9 mouse cellular contexts compared by ENCODE assay signal in genomic region chr5:30154013-30154412, GRCm38 (mm10). TPM values are rescaled to one million over a fixed set of nuclear protein-coding genes. Genes with fewer than 3 reads are reported as not detected.
DNase-seq lines count a peak whose midpoint lies in the region; ATAC-seq and TF ChIP-seq lines count a peak whose summit lies in the region.
"Had no signal": no experiment of that assay in that cellular context is flagged by ENCODE, and none has a peak within 500 bp of the region (broad histone marks: within the 10 kb centered on the region; RNA-seq: fewer than 3 reads in every experiment).

No protein-coding gene starts in this region.

- peak overlapping the region; percentile 66 for H3K4me2 ChIP-seq in intestine, embryonic 15.5 days (replicated peaks)
- H3K4me2 ChIP-seq in neural tube, embryonic 14.5 days (ENCODE audit: low read depth, low read length), result peak overlapping the region; percentile 56

- no peak for ATAC-seq in intestine, embryonic 15.5 days
- no peak for ATAC-seq in neural tube, embryonic 14.5 days (ENCODE audit: low read depth)

- peak; percentile 16 for DNase-seq in adrenal gland, postnatal 14 days
- no peak for DNase-seq in adrenal gland, postnatal 10 days
- DNase-seq in thymus, postnatal 0 days (ENCODE audit: low spot score), result peak; percentile 2
- no peak for DNase-seq in thymus, adult 2 months
- DNase-seq in right cerebral cortex, adult 2 months (ENCODE audit: low spot score in 2 of 2), result no peak
- no peak for DNase-seq in layer of hippocampus, postnatal 10 days (ENCODE audit: low spot score in 2 of 2)

- H3K4me3 ChIP-seq in thymus, adult 2 months (ENCODE audit: control insufficient read depth, insufficient read depth, low read length), result no peak overlapping the region
- H3K4me3 ChIP-seq in intestine, embryonic 15.5 days (replicated peaks), result peak overlapping the region; percentile 89
- H3K4me3 ChIP-seq in neural tube, embryonic 14.5 days (ENCODE audit: low read depth, low read length), result peak overlapping the region; percentile 66

- peak overlapping the region; percentile 92 for H3K9ac ChIP-seq in intestine, embryonic 15.5 days
- peak overlapping the region; percentile 71 for H3K9ac ChIP-seq in neural tube, embryonic 14.5 days (replicated peaks; ENCODE audit: low read depth, low read length)

- no peak for TF ChIP-seq CTCF in thymus, adult 2 months (IDR thresholded peaks at IDR 0.05; ENCODE audit: borderline replicate concordance, control insufficient read depth, extremely low read depth, insufficient read depth, low read length, poor library complexity)

- H3K27me3 ChIP-seq in thymus, adult 2 months (ENCODE audit: control insufficient read depth, insufficient read depth, low read length), result no peaks in the 10 kb centered on the region
- H3K27me3 ChIP-seq in intestine, embryonic 15.5 days (replicated peaks), result no peaks in the 10 kb centered on the region
- H3K27me3 ChIP-seq in neural tube, embryonic 14.5 days (ENCODE audit: control insufficient read depth, insufficient read depth, low read length), result no peaks in the 10 kb centered on the region

- H3K9me3 ChIP-seq in intestine, embryonic 15.5 days, result no peaks in the 10 kb centered on the region
- H3K9me3 ChIP-seq in neural tube, embryonic 14.5 days (ENCODE audit: control insufficient read depth, low read length), result no peaks in the 10 kb centered on the region

- H3K4me1 ChIP-seq in thymus, adult 2 months (replicated peaks; ENCODE audit: control insufficient read depth, insufficient read depth, low read length), result no peaks in the 10 kb centered on the region
- 0 out of 2 replicates have a peak, but pooled peaks cover 7% of the 10 kb centered on the region for H3K4me1 ChIP-seq in intestine, embryonic 15.5 days (replicated peaks)
- peaks cover 9% of the 10 kb centered on the region for H3K4me1 ChIP-seq in neural tube, embryonic 14.5 days (ENCODE audit: control insufficient read depth, insufficient read depth, low read length)

- TF ChIP-seq POLR2A in thymus, adult 2 months (IDR thresholded peaks at IDR 0.05; ENCODE audit: control insufficient read depth, extremely low read depth, insufficient read depth, low read length, poor library complexity), result no peak

- no peaks in the 10 kb centered on the region for H3K36me3 ChIP-seq in thymus, adult 2 months (ENCODE audit: control insufficient read depth, insufficient read depth, low read length)
- H3K36me3 ChIP-seq in intestine, embryonic 15.5 days, result 0 out of 2 replicates have a peak, but pooled peaks cover 2% of the 10 kb centered on the region
- no peaks in the 10 kb centered on the region for H3K36me3 ChIP-seq in neural tube, embryonic 14.5 days (ENCODE audit: control insufficient read depth, insufficient read depth, low read length)

- no peak overlapping the region for H3K27ac ChIP-seq in thymus, adult 2 months (ENCODE audit: control insufficient read depth, insufficient read depth, low read length)
- H3K27ac ChIP-seq in intestine, embryonic 15.5 days, result peak overlapping the region; percentile 93; the same call in 1 of the 2 replicates
- H3K27ac ChIP-seq in neural tube, embryonic 14.5 days (ENCODE audit: low read depth, low read length), result no peak overlapping the region

- whole genome bisulfite sequencing in thymus, adult 2 months, result 44% methylated on average over 4 of the region's 4 CpGs
- WGBS in intestine, embryonic 15.5 days, result 22% methylated on average over 4 of the region's 4 CpGs
- WGBS in neural tube, embryonic 14.5 days, result 22% methylated on average over 4 of the region's 4 CpGs

RNA-seq across cellular contexts. Expression of gene Hadha, which starts 0.9 kb away (rescaled TPM):
- 813 and 814 TPM in 2 replicates for total RNA-seq in adrenal gland, postnatal 14 days (2021)
- 100 to 1,000 TPM; 921 to 997 TPM for total RNA-seq in adrenal gland, postnatal 10 days (2021)
- polyA plus RNA-seq in thymus, postnatal 0 days (2015; fragmentation: Nextera tagmentation; extraction: Ambion mirVana), result 111 and 124 TPM in 2 replicates
- 73.8 and 80.5 TPM in 2 replicates for polyA plus RNA-seq in thymus, adult 2 months (2012; rRNA removed)
- polyA plus RNA-seq in intestine, embryonic 15.5 days (2015; fragmentation: Nextera tagmentation; extraction: Ambion mirVana), result 178 and 193 TPM in 2 replicates
- 55.2 and 71.0 TPM in 2 replicates for polyA plus RNA-seq in neural tube, embryonic 14.5 days (2014; fragmentation: Nextera tagmentation; extraction: Ambion mirVana)
- 10 to 100 TPM; 69.7 to 95.5 TPM for total RNA-seq in layer of hippocampus, postnatal 10 days (2021)

RNA-seq across cellular contexts. Expression of gene Hadhb, which starts 1.0 kb away (rescaled TPM):
- total RNA-seq in adrenal gland, postnatal 14 days (2021), result 1,392 and 1,422 TPM in 2 replicates
- 1,000 to 10,000 TPM; 1,471 to 1,600 TPM for total RNA-seq in adrenal gland, postnatal 10 days (2021)
- 182 and 193 TPM in 2 replicates for polyA plus RNA-seq in thymus, postnatal 0 days (2015; fragmentation: Nextera tagmentation; extraction: Ambion mirVana)
- 111 and 140 TPM in 2 replicates for polyA plus RNA-seq in thymus, adult 2 months (2012; rRNA removed)
- 246 and 269 TPM in 2 replicates for polyA plus RNA-seq in intestine, embryonic 15.5 days (2015; fragmentation: Nextera tagmentation; extraction: Ambion mirVana)
- polyA plus RNA-seq in neural tube, embryonic 14.5 days (2014; fragmentation: Nextera tagmentation; extraction: Ambion mirVana), result 54.5 and 67.6 TPM in 2 replicates
- total RNA-seq in layer of hippocampus, postnatal 10 days (2021), result 10 to 100 TPM; 68.6 to 75.7 TPM

RNA-seq across cellular contexts. Expression of gene 3110082J24Rik, which starts 48.1 kb away (rescaled TPM):
- not detected in 2 replicates for total RNA-seq in adrenal gland, postnatal 14 days (2021)
- not detected for total RNA-seq in adrenal gland, postnatal 10 days (2021)
- not detected in 2 replicates for polyA plus RNA-seq in thymus, postnatal 0 days (2015; fragmentation: Nextera tagmentation; extraction: Ambion mirVana)
- not detected in 2 replicates for polyA plus RNA-seq in thymus, adult 2 months (2012; rRNA removed)
- polyA plus RNA-seq in intestine, embryonic 15.5 days (2015; fragmentation: Nextera tagmentation; extraction: Ambion mirVana), result not detected in 2 replicates
- polyA plus RNA-seq in neural tube, embryonic 14.5 days (2014; fragmentation: Nextera tagmentation; extraction: Ambion mirVana), result 4.3 and 4.8 TPM in 2 replicates
- 1 to 10 TPM; 5.0 TPM for total RNA-seq in layer of hippocampus, postnatal 10 days (2021)

RNA-seq across cellular contexts. Expression of gene Garem2, which starts 49.1 kb away (rescaled TPM):
- total RNA-seq in adrenal gland, postnatal 14 days (2021), result 0.19 and 0.26 TPM in 2 replicates
- total RNA-seq in adrenal gland, postnatal 10 days (2021), result under 1 TPM; 0.12 to 0.30 TPM
- polyA plus RNA-seq in thymus, postnatal 0 days (2015; fragmentation: Nextera tagmentation; extraction: Ambion mirVana), result 0.05 and 0.09 TPM in 2 replicates
- 0.09 and 0.13 TPM in 2 replicates for polyA plus RNA-seq in thymus, adult 2 months (2012; rRNA removed)
- polyA plus RNA-seq in intestine, embryonic 15.5 days (2015; fragmentation: Nextera tagmentation; extraction: Ambion mirVana), result 0.53 and 0.57 TPM in 2 replicates
- 12.5 and 13.3 TPM in 2 replicates for polyA plus RNA-seq in neural tube, embryonic 14.5 days (2014; fragmentation: Nextera tagmentation; extraction: Ambion mirVana)
- 10 to 100 TPM; 14.5 to 15.8 TPM for total RNA-seq in layer of hippocampus, postnatal 10 days (2021)

RNA-seq across cellular contexts. Expression of gene Adgrf3, which starts 51.5 kb away (rescaled TPM):
- total RNA-seq in adrenal gland, postnatal 14 days (2021), result 0.19 TPM in 1 of 2 replicates, not detected in the other
- total RNA-seq in adrenal gland, postnatal 10 days (2021), result under 1 TPM; 0.30 to 0.58 TPM
- polyA plus RNA-seq in thymus, postnatal 0 days (2015; fragmentation: Nextera tagmentation; extraction: Ambion mirVana), result 0.10 and 0.29 TPM in 2 replicates
- 0.30 and 0.31 TPM in 2 replicates for polyA plus RNA-seq in thymus, adult 2 months (2012; rRNA removed)
- polyA plus RNA-seq in intestine, embryonic 15.5 days (2015; fragmentation: Nextera tagmentation; extraction: Ambion mirVana), result 0.19 and 0.38 TPM in 2 replicates
- polyA plus RNA-seq in neural tube, embryonic 14.5 days (2014; fragmentation: Nextera tagmentation; extraction: Ambion mirVana), result not detected in 2 replicates
- total RNA-seq in layer of hippocampus, postnatal 10 days (2021), result not detected
- total RNA-seq: layer of hippocampus, postnatal 14 days had no signal

Comparison
In these comparisons a context has a peak if more than half of its experiments do, and no peak if none do; other contexts are left out.
1. DNase-seq: peak in adrenal gland, postnatal 14 days (single experiment) and thymus, postnatal 0 days (single experiment); none in adrenal gland, postnatal 10 days (single experiment), thymus, adult 2 months (single experiment), right cerebral cortex, adult 2 months (0 of 2) and layer of hippocampus, postnatal 10 days (0 of 2).